Mouse (Mus musculus) right cerebral cortex, postnatal 4 days (tissue): ENCODE measurements around the gene Ankmy1.

Experiments
- DNase-seq: peaks from one replicate; pipeline ENCODE4 v3.0.0-alpha.2; 2022

Ankmy1 gene

GRCm38 (mm10) chr1:92902786-92903185, at the start of gene Ankmy1:
TSS of gene Ankmy1 (minus strand) at chr1:92902906.
- peak; percentile 68 for DNase-seq

DNA sequence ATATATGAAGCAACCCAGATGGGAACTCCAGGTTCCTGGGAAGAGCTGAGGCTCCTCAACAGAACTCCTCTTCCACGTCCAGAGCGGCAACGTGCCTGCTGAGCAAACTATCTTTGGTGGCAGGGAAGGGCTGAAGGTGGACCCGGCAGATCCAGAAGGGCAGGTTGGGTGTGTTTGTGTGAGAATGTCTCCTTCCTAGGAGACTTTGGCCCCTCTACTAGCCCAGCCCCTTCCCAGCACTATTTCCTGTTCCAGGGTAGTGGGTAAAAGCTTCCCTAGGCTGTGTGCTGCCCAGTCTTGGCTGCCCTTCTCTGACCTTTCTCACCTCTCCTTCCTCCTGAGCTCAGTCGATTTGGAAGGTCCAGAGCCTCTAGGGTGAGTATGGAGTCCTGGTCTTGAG, 47.9 kb upstream of the Ankmy1 start, which contains the start of gene Gpr35:
TSS of gene Gpr35 (plus strand) at position 259 of the 400 bp plus-strand sequence.
- no peak for DNase-seq

DNA sequence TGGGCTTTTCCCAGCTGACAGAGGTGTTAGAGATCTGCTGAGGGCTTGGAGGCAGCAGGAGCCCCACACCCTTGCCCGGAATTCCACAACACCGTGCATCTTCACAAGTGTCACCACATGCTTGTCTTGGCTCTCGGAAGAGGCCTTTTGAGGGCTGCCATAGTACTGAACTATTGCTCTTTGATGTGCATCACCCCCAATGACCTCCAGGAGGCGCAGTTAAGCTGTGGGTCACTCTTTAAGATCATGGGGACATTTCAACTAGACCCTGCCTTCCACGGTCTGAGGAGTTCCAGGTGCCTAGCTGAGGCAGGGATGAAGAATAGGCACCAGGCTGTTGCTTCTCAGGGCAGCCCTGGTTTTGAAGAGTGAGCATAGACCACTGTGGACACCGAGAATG, 46.7 kb upstream of the Ankmy1 start:
- DNase-seq, result no peak

GRCm38 (mm10) chr1:92947966-92948365, 45.3 kb upstream of the Ankmy1 start:
- no peak for DNase-seq

- no peak for DNase-seq
These were observed 40.7 kb upstream of the Ankmy1 start for GRCm38 (mm10) chr1:92943219-92943989.

- DNase-seq, result no peak
These were observed 37.0 kb upstream of the Ankmy1 start for GRCm38 (mm10) chr1:92939746-92940145.

- no peak for DNase-seq
These were observed 35.1 kb upstream of the Ankmy1 start for GRCm38 (mm10) chr1:92937797-92938196.

GRCm38 (mm10) chr1:92936467-92936866, 33.8 kb upstream of the Ankmy1 start:
- no peak for DNase-seq

GRCm38 (mm10) chr1:92935977-92936376, 33.3 kb upstream of the Ankmy1 start:
- DNase-seq, result no peak

DNA sequence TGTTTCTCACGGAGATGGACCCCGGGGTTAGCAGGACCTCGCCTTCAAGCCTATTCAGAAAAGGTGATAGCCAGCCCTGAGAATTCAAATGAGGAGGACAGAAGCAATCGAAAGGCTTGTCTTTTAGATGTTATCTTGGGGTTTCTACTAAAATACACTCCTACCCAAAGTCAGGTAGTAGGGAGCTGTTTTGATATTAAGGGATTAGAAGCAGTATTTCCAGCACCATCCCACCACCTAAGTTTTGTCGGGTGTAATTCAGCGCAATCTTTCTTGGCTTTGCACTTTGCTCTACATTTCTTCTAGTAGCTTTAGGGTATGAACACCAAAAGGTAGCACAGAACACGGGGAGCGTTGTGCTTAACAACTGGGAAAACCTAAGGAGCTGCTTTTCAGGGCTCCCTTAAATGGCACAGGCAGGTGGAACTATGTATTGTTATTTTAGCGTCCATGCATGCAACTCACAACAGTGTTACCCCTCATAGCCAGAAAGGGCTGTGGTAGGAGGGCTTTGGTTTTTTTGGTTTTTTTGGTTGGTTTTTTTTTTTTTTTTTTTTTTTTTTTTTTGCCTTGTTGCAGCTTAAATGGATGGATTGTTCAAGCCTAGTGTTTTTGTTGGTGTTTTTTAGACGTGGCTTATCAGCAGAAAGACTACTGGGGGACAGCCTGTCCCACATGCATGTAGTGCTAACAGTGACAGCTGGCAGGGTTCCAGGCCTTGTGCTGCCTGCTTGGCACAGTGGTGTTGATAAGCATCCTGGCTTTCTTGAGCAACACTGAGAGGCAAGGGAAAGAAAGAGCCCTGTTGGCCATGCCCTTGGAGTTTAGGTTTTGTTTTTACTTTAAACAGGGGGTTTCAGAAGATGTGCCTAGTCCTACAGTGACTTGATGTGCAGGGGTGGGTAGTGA, 32.6 kb upstream of the Ankmy1 start:
- peak; percentile 67 for DNase-seq

GRCm38 (mm10) chr1:92934182-92934827, 31.6 kb upstream of the Ankmy1 start, which contains the start of gene Capn10:
TSS of gene Capn10 (plus strand) at chr1:92934376.
- peak; percentile 85 for DNase-seq

- DNase-seq, result no peak
These were observed 30.9 kb upstream of the Ankmy1 start for GRCm38 (mm10) chr1:92933611-92934010.

- no peak for DNase-seq
These were observed 27.5 kb upstream of the Ankmy1 start for GRCm38 (mm10) chr1:92930171-92930706.

DNA sequence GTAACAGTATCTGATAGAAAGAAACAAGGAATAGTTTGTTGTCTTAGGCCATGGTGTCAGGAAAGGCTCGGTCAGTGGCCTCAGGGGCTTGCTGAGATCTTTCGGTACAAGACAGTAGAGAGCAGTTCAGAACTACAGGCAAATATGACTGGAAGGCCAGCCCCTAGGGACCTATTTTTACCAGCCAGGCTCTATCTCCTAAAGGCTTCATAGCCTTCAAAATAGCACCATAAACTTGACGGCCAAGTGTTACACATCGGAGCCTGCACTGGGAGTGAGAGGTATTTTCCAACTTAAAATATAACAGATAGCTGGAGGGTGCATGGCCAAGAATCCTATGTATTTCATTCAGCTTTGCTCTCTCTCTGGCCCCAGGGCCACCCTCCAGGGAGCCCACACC, 18.8 kb upstream of the Ankmy1 start:
- no peak for DNase-seq

- no peak for DNase-seq
These were observed 17.9 kb upstream of the Ankmy1 start for GRCm38 (mm10) chr1:92920474-92921200.

DNA sequence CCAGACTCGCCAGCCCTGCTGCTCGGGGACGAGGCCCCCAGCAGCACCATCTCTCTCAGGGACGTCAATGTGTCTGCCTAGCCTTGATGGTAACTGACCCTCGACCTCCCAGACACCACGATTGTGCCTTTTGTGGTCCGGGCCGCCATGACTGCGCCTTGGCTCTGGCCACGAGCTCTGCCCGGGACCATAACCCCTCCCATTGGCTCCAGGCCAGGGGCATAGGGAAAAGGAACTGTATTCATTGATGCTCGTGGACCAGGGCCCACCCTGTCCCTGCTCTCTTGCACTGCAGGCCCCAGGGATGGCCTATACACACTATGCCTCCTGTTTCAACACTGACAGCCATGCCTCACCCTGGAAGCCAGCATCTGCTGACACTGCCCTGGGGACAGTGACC, 17.1 kb upstream of the Ankmy1 start:
- DNase-seq, result no peak

DNA sequence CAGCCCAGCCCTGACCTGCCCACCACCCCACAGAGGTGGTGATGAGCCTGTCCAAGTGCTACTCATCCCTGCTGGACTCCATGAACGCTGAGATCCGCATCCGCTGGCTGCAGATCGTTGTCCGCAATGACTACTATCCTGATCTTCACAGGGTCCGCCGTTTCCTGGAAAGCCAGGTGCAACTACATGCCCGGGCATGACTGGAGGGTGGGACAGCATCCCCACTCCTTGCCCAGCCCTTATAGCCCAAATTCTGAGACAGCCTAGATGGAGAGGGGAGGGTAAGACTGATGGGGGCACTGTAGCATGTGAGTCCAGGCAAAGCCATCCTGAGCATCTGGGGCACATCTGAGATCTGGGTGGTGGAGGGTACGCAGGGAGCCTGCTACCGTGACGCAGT, 16.4 kb upstream of the Ankmy1 start:
- DNase-seq, result no peak

- no peak for DNase-seq
These were observed 14.0 kb upstream of the Ankmy1 start for GRCm38 (mm10) chr1:92916725-92917124.

DNA sequence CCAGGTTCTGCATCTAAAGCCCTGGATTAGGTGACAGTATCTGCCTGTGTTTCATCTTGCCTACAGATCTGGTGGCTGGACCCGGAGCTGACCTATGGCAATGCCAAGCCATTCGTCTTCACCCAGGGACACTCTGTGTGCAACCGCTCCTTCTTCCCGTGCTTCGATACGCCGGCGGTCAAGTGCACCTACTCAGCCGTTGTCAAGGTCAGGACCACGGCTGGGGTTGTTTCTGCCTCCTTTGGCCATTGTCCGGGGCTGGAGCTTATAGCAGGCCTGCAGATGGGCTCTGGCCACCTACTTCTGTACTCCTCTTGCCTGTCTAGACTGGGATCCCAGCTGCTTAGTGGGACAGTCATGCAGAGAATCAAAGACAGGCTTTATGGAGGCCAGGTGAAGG, 12.3 kb upstream of the Ankmy1 start:
- DNase-seq, result no peak

GRCm38 (mm10) chr1:92914239-92914638, 11.5 kb upstream of the Ankmy1 start:
- no peak for DNase-seq

GRCm38 (mm10) chr1:92912286-92912685, 9.6 kb upstream of the Ankmy1 start:
- DNase-seq, result no peak

- no peak for DNase-seq
These were observed 9.0 kb upstream of the Ankmy1 start for GRCm38 (mm10) chr1:92911721-92912138.
